Mouse (Mus musculus) small intestine, adult 2 months (tissue): ENCODE measurements at regions not wholly inside any gene's neighbourhood (a gene's known extent, or its start where the extent isn't known, plus 50 kb on each side); places are given as distances from the start of the nearest gene placed in this dataset.
"Not testable (repeated sequence)": the region's sequence is repeated elsewhere in the genome, so short reads cannot be mapped to it uniquely, and the experiment has no call there.

Experiments used
- H3K27ac ChIP-seq: fragments of 200-500 bp; 2 replicates; pipeline ENCODE4 v1.5.1; 2012; ENCODE audit warnings: low read depth, low read length, control low read depth, inconsistent platforms; ENCODE audit not compliant: insufficient read depth
- H3K27me3 ChIP-seq: fragments of 200-500 bp; 2 replicates; pipeline ENCODE4 v1.6.1; 2012; ENCODE audit warnings: mild to moderate bottlenecking, moderate library complexity, low read length, inconsistent platforms; ENCODE audit not compliant: control insufficient read depth, insufficient read depth
- H3K36me3 ChIP-seq: fragments of 200-500 bp; 2 replicates; pipeline ENCODE4 v1.6.1; 2012; ENCODE audit warnings: mild to moderate bottlenecking, low read length, control low read depth, inconsistent platforms; ENCODE audit not compliant: control insufficient read depth, insufficient read depth
- H3K4me1 ChIP-seq: fragments of 200-500 bp; 2 replicates; pipeline ENCODE4 v1.6.1; 2012; ENCODE audit warnings: low read length, inconsistent platforms, mixed read lengths; ENCODE audit not compliant: control insufficient read depth, insufficient read depth, insufficient read length
- H3K4me3 ChIP-seq: fragments of 200-500 bp; 2 replicates; pipeline ENCODE4 v1.5.1; 2012; ENCODE audit warnings: low read depth, mild to moderate bottlenecking, control low read depth, inconsistent platforms, low read length, moderate library complexity
- CTCF ChIP-seq: fragments of 200-500 bp; IDR thresholded peaks from 2 replicates; pipeline ENCODE4 v1.5.1; 2012; ENCODE audit warnings: low read depth, mild to moderate bottlenecking, control low read depth, inconsistent platforms, low read length, moderate library complexity, mixed read lengths; ENCODE audit not compliant: insufficient replicate concordance, insufficient read length; ENCODE audit errors: extremely low read depth
- POLR2A ChIP-seq: fragments of 200-500 bp; IDR thresholded peaks from 2 replicates; pipeline ENCODE4 v1.6.1; 2012; ENCODE audit warnings: low read depth, mild to moderate bottlenecking, control low read depth, inconsistent platforms, low read length, moderate library complexity
- WGBS: fragments of 180-500 bp; shearing (Covaris S2); methylation state at CpG from one replicate; pipeline ENCODE4 v1.1.7; 2018; 5-methylcytosine and 5-hydroxymethylcytosine counted together

- H3K4me1 ChIP-seq, H3K4me3 ChIP-seq, H3K27ac ChIP-seq, H3K36me3 ChIP-seq, H3K27me3 ChIP-seq: not testable (repeated sequence)
- WGBS = no CpG with 5 or more reads among the region's 3 CpGs
These were observed 312.2 kb upstream of the Vmn1r3 start for GRCm38 (mm10) chr4:3497392-3497791.

GRCm38 (mm10) chr4:3495987-3496386, 310.8 kb upstream of the Vmn1r3 start:
- 38% methylated on average over 1 of the region's 1 CpGs for WGBS
- H3K4me1 ChIP-seq, H3K27ac ChIP-seq, H3K27me3 ChIP-seq, H3K36me3 ChIP-seq, H3K4me3 ChIP-seq: not testable (repeated sequence)

GRCm38 (mm10) chr4:3494123-3494681, 309.0 kb upstream of the Vmn1r3 start:
- not testable (repeated sequence) for H3K4me3 ChIP-seq, H3K4me1 ChIP-seq, H3K27me3 ChIP-seq, H3K36me3 ChIP-seq, H3K27ac ChIP-seq
- WGBS = no CpG with 5 or more reads among the region's 5 CpGs

- WGBS = no CpG with 5 or more reads among the region's 5 CpGs
These were observed 305.7 kb upstream of the Vmn1r3 start for GRCm38 (mm10) chr4:3490901-3491300.

GRCm38 (mm10) chr4:3482092-3482491, 296.9 kb upstream of the Vmn1r3 start:
- Histone ChIP-seq H3K36me3 (no peaks in the 10 kb centered on the region), H3K4me3 (no peak overlapping the region), H3K27ac (no peak overlapping the region), H3K27me3 (no peaks in the 10 kb centered on the region), H3K4me1 (no peaks in the 10 kb centered on the region)
- no peak for TF ChIP-seq CTCF
- WGBS = 82% methylated on average over 2 of the region's 2 CpGs

More at GRCm38 (mm10) chr4:3490901-3491300, 305.7 kb upstream of the Vmn1r3 start:
- H3K27me3 ChIP-seq, H3K27ac ChIP-seq, H3K4me1 ChIP-seq, H3K36me3 ChIP-seq, H3K4me3 ChIP-seq: not testable (repeated sequence)

- TF ChIP-seq POLR2A = no peak
- no peak for TF ChIP-seq CTCF
- no peak overlapping the region for H3K27ac ChIP-seq
- H3K4me3 ChIP-seq = no peak overlapping the region
- 81% methylated on average over 12 of the region's 12 CpGs for WGBS
- H3K36me3 ChIP-seq = no peaks in the 10 kb centered on the region
- H3K27me3 ChIP-seq = no peaks in the 10 kb centered on the region
- no peaks in the 10 kb centered on the region for H3K4me1 ChIP-seq
These were observed 271.6 kb upstream of the Vmn1r3 start for GRCm38 (mm10) chr4:3456773-3457172.

GRCm38 (mm10) chr4:3437380-3437779, 252.2 kb upstream of the Vmn1r3 start:
- WGBS = 79% methylated on average over 2 of the region's 2 CpGs
- not testable (repeated sequence) for H3K4me1 ChIP-seq, H3K27ac ChIP-seq, H3K27me3 ChIP-seq, H3K4me3 ChIP-seq, H3K36me3 ChIP-seq

- Histone ChIP-seq H3K36me3 (no peaks in the 10 kb centered on the region), H3K27me3 (no peaks in the 10 kb centered on the region), H3K4me3 (no peak overlapping the region), H3K4me1 (no peaks in the 10 kb centered on the region), H3K27ac (no peak overlapping the region)
- TF ChIP-seq CTCF (no peak), POLR2A (no peak)
- WGBS = 44% methylated on average over 3 of the region's 3 CpGs
These were observed 242.8 kb upstream of the Vmn1r3 start for GRCm38 (mm10) chr4:3427968-3428367.
